Mouse (Mus musculus) layer of hippocampus, adult 9-10 months (tissue): ENCODE measurements at regions not wholly inside any gene's neighbourhood (a gene's known extent, or its start where the extent isn't known, plus 50 kb on each side); places are given as distances from the start of the nearest gene placed in this dataset.

Source experiments
- DNase-seq: peaks from one replicate; pipeline ENCODE4 v3.0.0; 2022; ENCODE audit warnings: low spot score

GRCm38 (mm10) chr17:65015731-65016130 is 179.9 kb upstream of the 4930583I09Rik start:
- no peak for DNase-seq

- no peak for DNase-seq
These were observed 178.8 kb upstream of the 4930583I09Rik start for GRCm38 (mm10) chr17:65014682-65015081.

GRCm38 (mm10) chr17:65000626-65001135 is 164.8 kb upstream of the 4930583I09Rik start:
- DNase-seq = no peak

GRCm38 (mm10) chr17:64994483-64994882 is 158.6 kb upstream of the 4930583I09Rik start:
- no peak for DNase-seq

- no peak for DNase-seq
These were observed 155.4 kb upstream of the 4930583I09Rik start for GRCm38 (mm10) chr17:64991262-64991661.

GRCm38 (mm10) chr17:64984276-64985011 is 148.6 kb upstream of the 4930583I09Rik start:
- DNase-seq = no peak

- no peak for DNase-seq
These were observed 147.6 kb upstream of the 4930583I09Rik start for GRCm38 (mm10) chr17:64983480-64983879.

- no peak for DNase-seq
These were observed 128.3 kb upstream of the 4930583I09Rik start for GRCm38 (mm10) chr17:64964153-64964552.

- no peak for DNase-seq
These were observed 126.0 kb upstream of the 4930583I09Rik start for GRCm38 (mm10) chr17:64961887-64962286.

GRCm38 (mm10) chr17:64957495-64957894 is 121.6 kb upstream of the 4930583I09Rik start:
- no peak for DNase-seq

GRCm38 (mm10) chr17:64956506-64956905 is 120.6 kb upstream of the 4930583I09Rik start:
- no peak for DNase-seq

- no peak for DNase-seq
These were observed 117.4 kb upstream of the 4930583I09Rik start for GRCm38 (mm10) chr17:64953275-64953674.

- peak; percentile 4 for DNase-seq
These were observed 115.7 kb upstream of the 4930583I09Rik start for GRCm38 (mm10) chr17:64951625-64951940.

- DNase-seq = no peak
These were observed 115.1 kb upstream of the 4930583I09Rik start for GRCm38 (mm10) chr17:64950802-64951624.

- DNase-seq = no peak
These were observed 107.3 kb upstream of the 4930583I09Rik start for GRCm38 (mm10) chr17:64943213-64943612.

GRCm38 (mm10) chr17:64941555-64941954 is 105.7 kb upstream of the 4930583I09Rik start:
- no peak for DNase-seq

GRCm38 (mm10) chr17:64935683-64936082 is 99.8 kb upstream of the 4930583I09Rik start:
- DNase-seq = no peak

GRCm38 (mm10) chr17:64934411-64934810 is 98.5 kb upstream of the 4930583I09Rik start:
- DNase-seq = no peak

GRCm38 (mm10) chr17:64930816-64931428 is 95.1 kb upstream of the 4930583I09Rik start:
- DNase-seq = no peak

GRCm38 (mm10) chr17:64923762-64924161 is 87.9 kb upstream of the 4930583I09Rik start:
- no peak for DNase-seq

- DNase-seq = no peak
These were observed 86.4 kb upstream of the 4930583I09Rik start for GRCm38 (mm10) chr17:64922235-64922634.

- no peak for DNase-seq
These were observed 84.4 kb upstream of the 4930583I09Rik start for GRCm38 (mm10) chr17:64920236-64920635.

- DNase-seq = no peak
These were observed 82.0 kb upstream of the 4930583I09Rik start for GRCm38 (mm10) chr17:64917830-64918229.
